Mouse (Mus musculus): ENCODE data around the gene Nav2. TPM values are rescaled to one million over a fixed set of nuclear protein-coding genes. Genes with fewer than 3 reads are reported as not detected.

The Nav2 gene
- polyA plus RNA-seq (2012; rRNA removed), result 10.1 and 28.3 TPM in 2 replicates

DNA sequence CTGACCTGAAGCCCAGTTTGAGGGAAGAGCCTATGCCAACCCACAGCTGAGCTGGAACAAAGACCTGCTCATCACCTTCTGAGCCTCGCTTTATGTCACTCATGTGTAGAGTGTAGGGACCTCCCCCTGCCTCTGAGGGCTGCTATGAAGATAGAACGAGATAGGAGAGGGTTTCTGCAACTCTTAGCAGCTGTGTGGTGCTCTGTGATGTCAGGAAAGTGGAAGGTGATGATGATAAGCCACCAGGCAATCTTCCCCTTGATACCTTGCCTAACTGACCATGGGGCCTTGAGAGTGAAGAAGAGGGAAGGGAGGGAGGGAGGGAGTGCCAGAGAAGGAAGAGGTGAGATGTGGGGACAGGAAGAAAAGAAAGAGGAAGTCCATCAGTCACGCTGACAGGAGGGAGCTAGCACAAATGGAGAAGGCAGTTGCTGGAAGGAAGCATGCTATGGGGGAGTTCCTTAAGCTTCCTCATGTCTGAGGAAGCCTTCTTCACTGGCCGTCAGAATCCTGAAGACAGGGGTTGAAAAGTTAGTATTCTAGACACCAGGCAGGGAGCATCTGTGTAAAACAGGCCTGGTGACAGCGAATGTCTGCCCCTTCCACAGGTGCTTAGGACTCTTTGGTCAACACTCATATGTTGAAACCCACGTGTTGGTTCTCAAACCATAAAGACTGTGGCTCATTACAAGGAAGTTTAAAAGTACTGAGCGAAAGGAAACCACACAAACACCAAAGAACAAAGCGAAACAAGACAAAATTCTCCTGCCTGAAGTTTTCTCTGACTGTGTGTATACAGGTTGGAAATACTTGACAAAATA is at the start of gene Nav2:
Nav2 (plus strand) TSS at position 196 of the 821 bp plus-strand sequence.
- TF ChIP-seq CTCF (IDR thresholded peaks at IDR 0.05; ENCODE audit: borderline replicate concordance, extremely low read depth, insufficient read depth, insufficient read length) (no peak), POLR2A (IDR thresholded peaks at IDR 0.05; ENCODE audit: borderline replicate concordance, extremely low read depth, insufficient read depth, insufficient read length, poor library complexity, severe bottlenecking) (no peak)
- DNase-seq (ENCODE audit: low read depth), result no peak

DNA sequence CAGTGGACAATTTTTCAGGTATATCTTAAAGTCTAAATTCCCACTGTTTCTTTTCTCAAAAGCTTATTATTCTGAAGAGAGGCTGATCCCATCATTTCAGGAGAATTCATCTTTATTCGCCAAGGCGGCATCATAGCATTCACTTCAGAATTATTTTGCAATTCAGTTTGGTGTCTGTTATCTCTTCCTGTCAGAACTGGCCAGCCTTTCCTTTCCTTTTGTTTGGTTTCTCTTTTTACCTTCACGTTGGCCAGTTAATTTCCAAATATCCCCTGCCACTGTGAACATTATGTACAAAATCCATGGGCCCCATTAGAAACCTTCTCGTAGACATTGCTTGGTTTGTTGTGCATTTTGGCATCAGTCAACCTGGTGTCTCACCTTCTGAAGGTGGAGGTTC is 49.2 kb upstream of the Nav2 start:
- no peak for DNase-seq (ENCODE audit: low read depth)
- no peak for TF ChIP-seq CTCF (IDR thresholded peaks at IDR 0.05; ENCODE audit: borderline replicate concordance, extremely low read depth, insufficient read depth, insufficient read length)
- TF ChIP-seq POLR2A (IDR thresholded peaks at IDR 0.05; ENCODE audit: borderline replicate concordance, extremely low read depth, insufficient read depth, insufficient read length, poor library complexity, severe bottlenecking), result no peak

DNA sequence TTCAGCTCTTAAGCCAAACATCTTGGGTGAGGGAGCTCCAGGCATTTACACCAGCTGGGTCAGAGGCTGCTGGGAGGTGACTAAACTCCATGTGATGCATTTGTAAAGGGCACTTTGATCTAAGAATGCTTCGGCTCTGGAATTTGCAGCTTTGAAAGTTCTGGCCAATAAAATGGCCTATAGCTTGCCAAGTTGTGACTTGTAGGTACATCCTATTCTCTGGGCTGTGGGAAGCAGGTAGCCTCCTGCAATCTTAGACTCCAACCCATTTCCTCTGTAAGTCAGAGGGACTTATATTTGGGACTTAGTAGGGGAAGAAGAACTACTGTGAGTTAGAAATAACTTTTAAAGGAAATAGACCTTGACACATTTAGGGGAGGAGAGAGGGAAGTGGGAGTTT is 47.6 kb upstream of the Nav2 start:
- no peak for DNase-seq (ENCODE audit: low read depth)
- TF ChIP-seq CTCF (IDR thresholded peaks at IDR 0.05; ENCODE audit: borderline replicate concordance, extremely low read depth, insufficient read depth, insufficient read length), result no peak
- TF ChIP-seq POLR2A (IDR thresholded peaks at IDR 0.05; ENCODE audit: borderline replicate concordance, extremely low read depth, insufficient read depth, insufficient read length, poor library complexity, severe bottlenecking), result no peak

DNA sequence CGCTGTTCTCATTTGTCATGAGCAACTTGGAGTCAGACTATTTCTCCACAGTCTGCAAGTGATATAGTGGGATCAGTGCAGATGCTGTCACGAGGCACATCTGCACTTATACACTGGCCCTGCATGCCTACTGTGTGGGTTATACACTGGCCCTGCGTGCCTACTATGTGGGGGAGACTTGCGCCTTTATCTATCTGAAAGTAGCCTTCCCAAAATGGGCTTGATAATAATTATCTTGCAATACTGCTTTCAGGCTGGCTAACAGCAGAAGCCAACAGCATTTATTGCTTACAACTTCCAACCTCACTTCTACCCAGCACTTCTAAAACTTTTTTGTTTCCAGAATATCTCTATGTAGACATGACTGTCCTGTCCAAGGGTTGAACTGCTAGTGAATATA is 46.7 kb upstream of the Nav2 start:
- no peak for DNase-seq (ENCODE audit: low read depth)

DNA sequence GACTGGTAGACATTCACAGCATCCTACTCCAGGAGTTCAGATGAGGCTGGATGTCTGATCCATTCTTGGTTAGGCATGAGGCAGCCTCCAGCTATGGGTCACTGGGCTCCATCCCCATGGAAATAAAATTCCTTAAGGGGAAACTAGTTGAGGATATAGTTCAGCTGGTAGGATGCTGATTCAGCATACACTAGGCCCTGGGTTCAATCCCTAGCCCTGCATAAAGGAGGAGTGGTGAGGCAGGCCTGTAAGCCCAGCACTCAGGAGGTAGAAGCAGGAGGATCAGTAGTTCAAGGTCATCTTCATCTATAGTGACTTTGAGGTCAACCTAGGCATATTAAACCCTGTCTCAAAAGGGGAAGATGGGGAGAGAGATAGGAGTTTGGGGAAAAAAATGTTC is 44.3 kb upstream of the Nav2 start:
- TF ChIP-seq POLR2A (IDR thresholded peaks at IDR 0.05; ENCODE audit: borderline replicate concordance, extremely low read depth, insufficient read depth, insufficient read length, poor library complexity, severe bottlenecking) (no peak), CTCF (IDR thresholded peaks at IDR 0.05; ENCODE audit: borderline replicate concordance, extremely low read depth, insufficient read depth, insufficient read length) (no peak)
- DNase-seq (ENCODE audit: low read depth), result no peak

More for the DNA sequence above, 46.7 kb upstream of the Nav2 start:
- no peak for TF ChIP-seq POLR2A (IDR thresholded peaks at IDR 0.05; ENCODE audit: borderline replicate concordance, extremely low read depth, insufficient read depth, insufficient read length, poor library complexity, severe bottlenecking)
- no peak for TF ChIP-seq CTCF (IDR thresholded peaks at IDR 0.05; ENCODE audit: borderline replicate concordance, extremely low read depth, insufficient read depth, insufficient read length)

DNA sequence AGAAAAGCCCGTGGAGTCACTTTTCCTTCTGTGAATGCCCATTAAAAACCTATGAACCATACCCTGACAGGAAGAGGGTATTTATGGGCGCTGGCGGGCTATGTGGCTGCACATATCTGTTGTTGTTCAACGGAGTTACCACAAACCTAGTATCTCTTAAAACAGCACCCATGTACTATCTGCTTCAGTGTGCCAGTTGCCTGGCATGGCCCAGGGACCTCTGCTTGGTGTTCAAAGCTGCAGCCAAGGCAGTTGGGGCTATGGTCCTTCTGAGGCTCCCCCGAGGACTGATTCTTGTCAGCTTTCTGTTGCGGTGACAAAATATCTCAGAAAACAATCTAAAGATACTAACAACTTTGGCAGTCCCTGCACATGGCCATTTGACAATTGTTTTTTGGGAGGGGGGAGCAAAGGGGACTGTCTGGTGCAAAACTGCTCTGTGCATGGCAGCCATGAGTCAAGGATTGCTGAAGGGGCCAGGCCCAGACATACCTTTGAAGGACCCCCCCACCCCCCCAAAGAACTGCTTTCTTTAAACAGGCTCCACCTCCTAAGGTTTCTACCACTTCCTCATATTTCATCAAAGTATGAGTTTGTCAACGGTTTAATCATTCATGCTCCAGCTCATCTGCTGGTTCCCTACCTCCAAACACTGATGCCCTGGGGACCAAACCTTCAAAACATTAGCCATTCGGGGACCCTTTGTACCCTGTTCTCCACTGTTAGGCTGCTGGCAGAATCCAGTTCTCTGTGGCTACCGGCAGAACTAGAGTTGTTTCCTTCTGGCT is 43.7 kb upstream of the Nav2 start:
- TF ChIP-seq CTCF (IDR thresholded peaks at IDR 0.05; ENCODE audit: borderline replicate concordance, extremely low read depth, insufficient read depth, insufficient read length), result no peak
- no peak for TF ChIP-seq POLR2A (IDR thresholded peaks at IDR 0.05; ENCODE audit: borderline replicate concordance, extremely low read depth, insufficient read depth, insufficient read length, poor library complexity, severe bottlenecking)
- DNase-seq (ENCODE audit: low read depth), result no peak

DNA sequence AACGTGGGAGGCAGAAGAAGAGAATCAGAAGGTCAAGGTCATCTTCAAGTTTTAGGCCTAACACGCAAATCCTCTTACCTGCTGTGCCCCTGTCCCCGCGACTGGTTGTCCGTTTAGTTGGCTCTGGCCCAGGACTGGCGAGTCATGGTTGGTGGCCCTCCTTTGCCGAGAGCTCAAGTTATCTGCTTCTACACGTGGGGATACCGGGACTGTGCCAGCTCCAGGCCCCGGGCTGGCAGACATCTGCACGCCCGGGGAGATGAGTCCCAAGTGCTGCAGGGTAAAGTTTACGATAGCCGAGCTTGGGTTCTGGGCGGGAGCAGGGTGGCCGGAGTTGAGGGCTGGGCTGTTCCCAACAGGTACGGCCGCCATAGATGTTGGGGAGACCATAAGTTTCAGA is 40.9 kb upstream of the Nav2 start:
- TF ChIP-seq POLR2A (IDR thresholded peaks at IDR 0.05; ENCODE audit: borderline replicate concordance, extremely low read depth, insufficient read depth, insufficient read length, poor library complexity, severe bottlenecking) (no peak), CTCF (IDR thresholded peaks at IDR 0.05; ENCODE audit: borderline replicate concordance, extremely low read depth, insufficient read depth, insufficient read length) (no peak)
- DNase-seq (ENCODE audit: low read depth), result no peak

DNA sequence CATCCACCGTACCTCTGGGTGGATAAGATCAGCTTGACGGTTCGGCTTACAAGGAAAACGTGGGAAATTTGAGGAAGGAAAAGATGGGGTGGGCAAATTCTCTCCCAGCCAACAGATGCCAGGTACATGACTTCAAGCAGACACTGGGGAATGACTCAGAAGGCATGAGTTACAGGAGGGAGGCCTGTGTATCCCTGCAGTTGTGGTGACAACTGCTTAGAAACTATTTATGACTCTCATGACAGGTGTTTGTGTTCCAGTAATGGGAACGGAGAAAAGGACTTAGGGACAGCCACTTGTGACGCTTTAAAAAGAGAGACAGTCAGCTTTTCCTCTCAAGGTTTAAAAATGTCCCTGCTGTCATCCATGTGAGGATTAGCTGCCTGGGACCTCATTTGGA is 38.4 kb upstream of the Nav2 start:
- TF ChIP-seq CTCF (IDR thresholded peaks at IDR 0.05; ENCODE audit: borderline replicate concordance, extremely low read depth, insufficient read depth, insufficient read length), result no peak
- no peak for DNase-seq (ENCODE audit: low read depth)

DNA sequence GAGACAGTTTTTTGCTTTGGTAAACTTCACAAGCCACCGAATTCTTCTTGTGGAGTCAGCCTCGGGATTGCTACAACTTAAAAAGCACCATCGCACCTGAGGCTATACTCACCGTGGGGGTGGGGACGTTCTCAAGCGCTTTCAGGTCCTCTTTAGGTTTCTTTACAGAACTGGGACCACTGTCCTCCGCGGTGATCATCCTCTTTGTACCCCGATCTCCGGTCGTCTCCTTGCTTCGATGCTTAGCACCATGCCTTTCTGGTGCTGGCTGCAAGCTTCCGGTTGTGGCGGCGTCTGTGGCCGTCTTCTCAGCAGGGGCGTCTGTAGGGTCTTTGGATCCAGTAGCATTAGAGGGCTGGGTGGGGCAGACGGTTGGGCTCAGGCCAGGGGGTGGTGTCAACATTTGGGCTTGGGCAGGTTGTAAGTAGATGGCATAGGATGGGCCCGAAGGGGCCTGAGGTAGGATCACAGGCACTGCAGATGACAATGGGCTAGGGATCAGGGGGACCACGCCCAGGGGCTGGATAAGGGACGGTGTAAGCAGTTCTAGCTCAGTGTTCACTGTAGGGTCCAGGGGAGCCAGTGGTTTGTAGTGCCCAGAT is 37.8 kb upstream of the Nav2 start:
- no peak for DNase-seq (ENCODE audit: low read depth)
- no peak for TF ChIP-seq CTCF (IDR thresholded peaks at IDR 0.05; ENCODE audit: borderline replicate concordance, extremely low read depth, insufficient read depth, insufficient read length)

DNA sequence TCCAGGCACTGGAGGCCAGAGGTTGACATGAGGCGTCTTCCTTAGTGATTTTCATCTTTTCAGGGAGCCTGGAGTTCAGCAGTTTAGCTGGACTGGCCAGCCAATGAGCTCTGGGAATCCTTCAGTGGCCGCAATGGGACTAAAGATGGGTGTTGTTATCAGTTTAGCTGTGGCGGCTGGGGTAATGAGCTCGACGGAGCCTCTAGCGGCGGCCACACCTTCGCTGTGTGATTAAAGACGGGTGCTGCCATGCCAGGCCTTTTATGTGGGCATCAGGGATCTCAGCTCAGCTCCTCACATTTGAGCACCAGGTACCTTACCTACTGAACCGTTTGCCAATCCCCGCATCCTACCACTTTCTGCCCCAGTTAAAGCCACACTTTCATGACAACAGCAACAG is 37.2 kb upstream of the Nav2 start:
- no peak for TF ChIP-seq CTCF (IDR thresholded peaks at IDR 0.05; ENCODE audit: borderline replicate concordance, extremely low read depth, insufficient read depth, insufficient read length)
- TF ChIP-seq POLR2A (IDR thresholded peaks at IDR 0.05; ENCODE audit: borderline replicate concordance, extremely low read depth, insufficient read depth, insufficient read length, poor library complexity, severe bottlenecking), result no peak
- no peak for DNase-seq (ENCODE audit: low read depth)

DNA sequence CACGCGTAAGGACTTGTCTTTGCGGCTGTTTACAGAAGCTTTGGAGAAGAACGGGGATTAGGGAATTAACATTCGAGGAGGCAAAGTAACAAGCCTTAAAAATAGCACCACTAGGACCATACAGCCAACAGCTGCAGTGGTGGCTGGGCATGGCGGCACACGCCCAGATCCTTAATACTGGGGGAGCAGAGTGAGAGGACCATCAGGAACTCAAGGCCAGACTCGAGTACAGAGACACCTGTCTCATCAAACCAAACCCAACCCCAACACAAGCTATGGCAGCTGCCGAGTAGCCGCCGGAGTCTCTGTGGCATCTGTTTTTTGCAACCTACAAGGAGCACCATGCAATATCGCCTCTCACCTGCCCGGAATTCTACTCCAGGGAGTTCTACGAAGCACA is 33.4 kb upstream of the Nav2 start:
- TF ChIP-seq CTCF (IDR thresholded peaks at IDR 0.05; ENCODE audit: borderline replicate concordance, extremely low read depth, insufficient read depth, insufficient read length), result no peak
- no peak for TF ChIP-seq POLR2A (IDR thresholded peaks at IDR 0.05; ENCODE audit: borderline replicate concordance, extremely low read depth, insufficient read depth, insufficient read length, poor library complexity, severe bottlenecking)
- DNase-seq (ENCODE audit: low read depth), result no peak
